Mouse (Mus musculus) lung, adult 2 months (tissue): Measurements from ENCODE around the gene Zfp422.
A peak's percentile ranks its signal among the peaks of the same experiment; 100 is the strongest.

ENCODE experiments used
- CTCF ChIP-seq: fragments of 200-500 bp; IDR thresholded peaks from 2 replicates; pipeline ENCODE4 v1.5.1; 2011; ENCODE audit warnings: mild to moderate bottlenecking, low read length, control low read depth; ENCODE audit not compliant: insufficient read depth
- POLR2A ChIP-seq: fragments of 200-500 bp; IDR thresholded peaks from 2 replicates; pipeline ENCODE4 v1.6.1; 2011; ENCODE audit warnings: low read depth, mild to moderate bottlenecking, control low read depth, low read length, borderline replicate concordance; ENCODE audit errors: extremely low read depth

- TF ChIP-seq CTCF: no peak
- peak; percentile 98 for TF ChIP-seq POLR2A
These were observed 21.6 kb upstream of the Zfp422 start, which contains the start of gene Depp1 for GRCm38 (mm10) chr6:116650406-116650805.
